Mouse (Mus musculus) embryonic facial prominence, embryonic 10.5 days (tissue): Measurements from ENCODE around the gene Rapgef5. TPM values are rescaled to one million over a fixed set of nuclear protein-coding genes. Genes with fewer than 3 reads are reported as not detected.

Source experiments
- DNase-seq: peaks from one replicate; pipeline ENCODE4 v3.0.0-alpha.2; 2017; ENCODE audit warnings: low spot score
- H3K27ac ChIP-seq: fragments of 300-500 bp; sonication (generic); replicated peaks from 2 replicates; pipeline ENCODE4 v1.5.1; 2016; ENCODE audit warnings: mild to moderate bottlenecking
- H3K27me3 ChIP-seq: fragments of 300-500 bp; sonication (generic); replicated peaks from 2 replicates; pipeline ENCODE4 v1.6.1; 2016; ENCODE audit warnings: low read depth, mild to moderate bottlenecking; ENCODE audit not compliant: poor library complexity, severe bottlenecking
- H3K36me3 ChIP-seq: fragments of 300-500 bp; sonication (generic); replicated peaks from 2 replicates; pipeline ENCODE4 v1.6.1; 2016; ENCODE audit warnings: mild to moderate bottlenecking, moderate library complexity
- H3K4me1 ChIP-seq: fragments of 300-500 bp; sonication (generic); 2 replicates; pipeline ENCODE4 v1.6.1; 2016
- H3K4me3 ChIP-seq: fragments of 300-500 bp; sonication (generic); 2 replicates; pipeline ENCODE4 v1.5.1; 2016; ENCODE audit warnings: mild to moderate bottlenecking, moderate library complexity
- H3K9me3 ChIP-seq: fragments of 300-500 bp; sonication (generic); 2 replicates; pipeline ENCODE4 v1.6.1; 2016; ENCODE audit warnings: mild to moderate bottlenecking
- WGBS: fragments of 180-500 bp; shearing (Covaris S2); methylation state at CpG from one replicate; pipeline ENCODE4 v1.1.7; 2016; 5-methylcytosine and 5-hydroxymethylcytosine counted together
- polyA plus RNA-seq: library from polyadenylated mRNA; unstranded; fragments of >200 nt; fragmentation: Nextera tagmentation; extraction: Ambion mirVana; gene quantifications from 2 replicates; pipeline ENCODE4 v1.2.1, GENCODE M21; 2016

Rapgef5 gene
- polyA plus RNA-seq, 1 experiment from 2014 or later: 7.1 TPM

GRCm38 (mm10) chr12:117586124-117586523 lies 69.8 kb downstream of the Rapgef5 start:
- Histone ChIP-seq H3K9me3 (no peaks in the 10 kb centered on the region), H3K27me3 (no peaks in the 10 kb centered on the region), H3K4me3 (no peak overlapping the region), H3K36me3 (no peaks in the 10 kb centered on the region), H3K27ac (no peak overlapping the region), H3K4me1 (peaks cover 6% of the 10 kb centered on the region)
- WGBS: 36% methylated on average over 1 of the region's 1 CpGs
- DNase-seq: peak; percentile 74

GRCm38 (mm10) chr12:117589186-117589585 lies 72.9 kb downstream of the Rapgef5 start:
- no peak overlapping the region for H3K27ac ChIP-seq
- WGBS: 86% methylated on average over 2 of the region's 2 CpGs
- no peaks in the 10 kb centered on the region for H3K9me3 ChIP-seq
- H3K4me1 ChIP-seq: no peaks in the 10 kb centered on the region
- H3K4me3 ChIP-seq: no peak overlapping the region
- no peaks in the 10 kb centered on the region for H3K36me3 ChIP-seq
- no peak for DNase-seq
- H3K27me3 ChIP-seq: no peaks in the 10 kb centered on the region

- no peak overlapping the region for H3K27ac ChIP-seq
- no peak for DNase-seq
- H3K4me1 ChIP-seq: no peaks in the 10 kb centered on the region
- H3K27me3 ChIP-seq: no peaks in the 10 kb centered on the region
- H3K9me3 ChIP-seq: 0 out of 2 replicates have a peak, but pooled peaks cover 4% of the 10 kb centered on the region
- H3K36me3 ChIP-seq: no peaks in the 10 kb centered on the region
- H3K4me3 ChIP-seq: no peak overlapping the region
- 24% methylated on average over 2 of the region's 2 CpGs for WGBS
These were observed 75.7 kb downstream of the Rapgef5 start for GRCm38 (mm10) chr12:117592019-117592418.

- 0 out of 2 replicates have a peak, but pooled peaks cover 4% of the 10 kb centered on the region for H3K9me3 ChIP-seq
- no peak overlapping the region for H3K4me3 ChIP-seq
- H3K27ac ChIP-seq: no peak overlapping the region
- 64% methylated on average over 3 of the region's 3 CpGs for WGBS
- no peak for DNase-seq
- no peaks in the 10 kb centered on the region for H3K4me1 ChIP-seq
- H3K27me3 ChIP-seq: no peaks in the 10 kb centered on the region
- no peaks in the 10 kb centered on the region for H3K36me3 ChIP-seq
These were observed 76.3 kb downstream of the Rapgef5 start for GRCm38 (mm10) chr12:117592583-117592982.

- Histone ChIP-seq H3K36me3 (no peaks in the 10 kb centered on the region), H3K27me3 (no peaks in the 10 kb centered on the region), H3K9me3 (0 out of 2 replicates have a peak, but pooled peaks cover 4% of the 10 kb centered on the region), H3K4me3 (no peak overlapping the region), H3K27ac (no peak overlapping the region), H3K4me1 (no peaks in the 10 kb centered on the region)
- WGBS: 79% methylated on average over 9 of the region's 9 CpGs
- no peak for DNase-seq
These were observed 78.9 kb downstream of the Rapgef5 start for GRCm38 (mm10) chr12:117595179-117595578.

- no peaks in the 10 kb centered on the region for H3K36me3 ChIP-seq
- WGBS: 84% methylated on average over 2 of the region's 2 CpGs
- H3K4me3 ChIP-seq: no peak overlapping the region
- 0 out of 2 replicates have a peak, but pooled peaks cover 4% of the 10 kb centered on the region for H3K9me3 ChIP-seq
- H3K27ac ChIP-seq: no peak overlapping the region
- no peak for DNase-seq
- H3K27me3 ChIP-seq: no peaks in the 10 kb centered on the region
- peaks cover 4% of the 10 kb centered on the region; the same call in 1 of the 2 replicates for H3K4me1 ChIP-seq
These were observed 81.9 kb downstream of the Rapgef5 start for GRCm38 (mm10) chr12:117598190-117598589.

- no peak for DNase-seq
- H3K4me1 ChIP-seq: peaks cover 15% of the 10 kb centered on the region
- H3K27me3 ChIP-seq: no peaks in the 10 kb centered on the region
- no peak overlapping the region for H3K4me3 ChIP-seq
- H3K36me3 ChIP-seq: no peaks in the 10 kb centered on the region
- H3K9me3 ChIP-seq: no peaks in the 10 kb centered on the region
- whole genome bisulfite sequencing: 76% methylated on average over 3 of the region's 3 CpGs
- H3K27ac ChIP-seq: no peak overlapping the region
These were observed 89.7 kb downstream of the Rapgef5 start for GRCm38 (mm10) chr12:117605966-117606365.

- no peak for DNase-seq
- WGBS: 82% methylated on average over 3 of the region's 3 CpGs
- H3K27ac ChIP-seq: no peak overlapping the region
These were observed 96.4 kb downstream of the Rapgef5 start for GRCm38 (mm10) chr12:117612715-117613114.

GRCm38 (mm10) chr12:117619523-117620023 lies 103.3 kb downstream of the Rapgef5 start:
- Histone ChIP-seq H3K4me1 (peaks cover 5% of the 10 kb centered on the region), H3K27ac (no peak overlapping the region), H3K9me3 (no peaks in the 10 kb centered on the region), H3K36me3 (no peaks in the 10 kb centered on the region), H3K4me3 (no peak overlapping the region), H3K27me3 (no peaks in the 10 kb centered on the region)
- 73% methylated on average over 4 of the region's 4 CpGs for WGBS
- DNase-seq: no peak

More at GRCm38 (mm10) chr12:117612715-117613114, 96.4 kb downstream of the Rapgef5 start:
- H3K36me3 ChIP-seq: no peaks in the 10 kb centered on the region
- H3K4me1 ChIP-seq: no peaks in the 10 kb centered on the region
- no peak overlapping the region for H3K4me3 ChIP-seq
- no peaks in the 10 kb centered on the region for H3K9me3 ChIP-seq
- H3K27me3 ChIP-seq: no peaks in the 10 kb centered on the region

GRCm38 (mm10) chr12:117622972-117623371 lies 106.7 kb downstream of the Rapgef5 start:
- WGBS: 85% methylated on average over 2 of the region's 2 CpGs
- Histone ChIP-seq H3K9me3 (no peaks in the 10 kb centered on the region), H3K27ac (no peak overlapping the region), H3K4me1 (peaks cover 14% of the 10 kb centered on the region), H3K27me3 (no peaks in the 10 kb centered on the region), H3K36me3 (no peaks in the 10 kb centered on the region), H3K4me3 (no peak overlapping the region)
- no peak for DNase-seq

GRCm38 (mm10) chr12:117627311-117627710 lies 111.0 kb downstream of the Rapgef5 start:
- H3K4me3 ChIP-seq: no peak overlapping the region
- no peaks in the 10 kb centered on the region for H3K9me3 ChIP-seq
- H3K27me3 ChIP-seq: no peaks in the 10 kb centered on the region
- no peaks in the 10 kb centered on the region for H3K36me3 ChIP-seq
- H3K4me1 ChIP-seq: peaks cover 24% of the 10 kb centered on the region
- no peak for DNase-seq
- 58% methylated on average over 2 of the region's 2 CpGs for WGBS
- no peak overlapping the region for H3K27ac ChIP-seq

- peak; percentile 15 for DNase-seq
- Histone ChIP-seq H3K27me3 (no peaks in the 10 kb centered on the region), H3K36me3 (no peaks in the 10 kb centered on the region), H3K27ac (no peak overlapping the region), H3K4me3 (no peak overlapping the region), H3K4me1 (peaks cover 19% of the 10 kb centered on the region), H3K9me3 (no peaks in the 10 kb centered on the region)
- WGBS: 73% methylated on average over 18 of the region's 18 CpGs
These were observed 112.2 kb downstream of the Rapgef5 start for GRCm38 (mm10) chr12:117628321-117629093.

- no peaks in the 10 kb centered on the region for H3K9me3 ChIP-seq
- no peak overlapping the region for H3K4me3 ChIP-seq
- no peaks in the 10 kb centered on the region for H3K36me3 ChIP-seq
- no peaks in the 10 kb centered on the region for H3K27me3 ChIP-seq
- H3K27ac ChIP-seq: no peak overlapping the region
- peaks cover 18% of the 10 kb centered on the region for H3K4me1 ChIP-seq
- DNase-seq: no peak
- WGBS: 73% methylated on average over 1 of the region's 1 CpGs
These were observed 115.9 kb downstream of the Rapgef5 start for GRCm38 (mm10) chr12:117632133-117632532.
